Mouse (Mus musculus) brain, embryonic 14.5 days (tissue): ENCODE data around the gene Pfkm.

Experiments
- CTCF ChIP-seq: fragments of 200-500 bp; IDR thresholded peaks from 2 replicates; pipeline ENCODE4 v1.5.1; 2012; ENCODE audit warnings: inconsistent platforms, mild to moderate bottlenecking, moderate library complexity, borderline replicate concordance; ENCODE audit not compliant: insufficient read depth, insufficient read length; ENCODE audit errors: extremely low read depth
- POLR2A ChIP-seq: fragments of 200-500 bp; IDR thresholded peaks from 2 replicates; pipeline ENCODE4 v1.6.1; 2012; ENCODE audit warnings: mild to moderate bottlenecking, inconsistent platforms, borderline replicate concordance; ENCODE audit not compliant: poor library complexity, insufficient read depth, insufficient read length, severe bottlenecking; ENCODE audit errors: extremely low read depth

DNA sequence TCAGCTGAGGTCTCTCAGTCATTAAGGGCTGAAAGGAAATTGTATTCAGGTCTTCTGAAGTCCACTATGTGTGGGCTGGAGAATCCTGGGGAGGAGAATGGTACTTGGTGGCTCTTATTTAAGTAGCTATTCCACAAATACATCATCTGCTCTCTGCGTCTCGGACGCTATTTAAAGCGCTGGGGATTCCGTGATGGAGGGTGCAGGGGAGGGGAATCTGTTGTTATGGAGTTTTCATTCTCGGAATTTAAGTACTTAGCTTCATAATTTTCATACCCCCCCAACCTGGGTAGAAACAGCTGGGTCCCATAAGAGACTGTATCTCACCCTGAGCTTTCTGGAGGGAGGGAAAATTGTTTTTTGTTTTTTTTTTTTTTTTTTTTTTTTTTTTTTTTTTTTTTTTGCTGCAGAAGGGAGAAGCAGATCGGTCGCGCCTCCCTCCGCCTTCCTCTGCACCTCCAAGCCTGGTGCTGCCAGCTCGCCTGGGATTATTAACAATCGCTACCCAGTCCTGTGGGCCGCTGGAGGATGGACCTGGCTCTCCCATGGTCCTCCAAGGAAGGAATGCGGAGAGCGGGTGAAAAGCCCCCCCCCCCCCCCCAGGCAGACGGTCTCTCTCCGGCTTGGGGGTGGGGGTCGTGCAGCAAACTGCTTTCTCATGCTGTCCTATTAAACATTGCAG is 74.7 kb downstream of the Pfkm start, which contains the start of gene Ccdc184:
- TF ChIP-seq CTCF: no peak
- no peak for TF ChIP-seq POLR2A
